Mouse (Mus musculus) heart, adult 2 months (tissue): ENCODE results near the gene Rap1gap.

Experiments used
- CTCF ChIP-seq: fragments of 200-600 bp; IDR thresholded peaks from 2 replicates; pipeline ENCODE4 v1.8.1; 2022; ENCODE audit warnings: antibody characterized with exemption, mild to moderate bottlenecking, moderate library complexity
- EP300 ChIP-seq: fragments of 200-500 bp; IDR thresholded peaks from 2 replicates; pipeline ENCODE4 v1.6.1; 2011; ENCODE audit warnings: low read depth, low read length, control low read depth; ENCODE audit not compliant: insufficient read depth

GRCm38 (mm10) chr4:137724212-137724611 is 59.7 kb downstream of the Rap1gap start:
- TF ChIP-seq CTCF (no peak), EP300 (no peak)
